Mouse (Mus musculus) midbrain, embryonic 16.5 days (tissue): Measurements from ENCODE around the gene Hivep3. TPM values are rescaled to one million over a fixed set of nuclear protein-coding genes. Genes with fewer than 3 reads are reported as not detected.

ENCODE experiments used
- ATAC-seq: fragments of 200-750 bp; cut with Nextera tagmentation; 2 replicates; pipeline ENCODE4 v1.8.0; 2017; ENCODE audit warnings: moderate TSS enrichment
- H3K27ac ChIP-seq: fragments of 300-500 bp; sonication (generic); 2 replicates; pipeline ENCODE4 v1.5.1; 2014; ENCODE audit warnings: mild to moderate bottlenecking, low read length, mixed read lengths
- H3K27me3 ChIP-seq: fragments of 300-500 bp; sonication (generic); 2 replicates; pipeline ENCODE4 v1.6.1; 2014; ENCODE audit warnings: low read depth, low read length, mixed read lengths; ENCODE audit not compliant: control insufficient read depth, insufficient read depth
- H3K36me3 ChIP-seq: fragments of 300-500 bp; sonication (generic); 2 replicates; pipeline ENCODE4 v1.6.1; 2014; ENCODE audit warnings: mild to moderate bottlenecking, low read length, moderate library complexity, mixed read lengths; ENCODE audit not compliant: control insufficient read depth, insufficient read depth
- H3K4me1 ChIP-seq: fragments of 300-500 bp; sonication (generic); 2 replicates; pipeline ENCODE4 v1.6.1; 2014; ENCODE audit warnings: mild to moderate bottlenecking, low read length, mixed read lengths; ENCODE audit not compliant: control insufficient read depth, insufficient read depth
- H3K4me2 ChIP-seq: fragments of 300-500 bp; sonication (generic); 2 replicates; pipeline ENCODE4 v1.6.1; 2014; ENCODE audit warnings: mild to moderate bottlenecking, low read length, mixed read lengths
- H3K4me3 ChIP-seq: fragments of 300-500 bp; sonication (generic); 2 replicates; pipeline ENCODE4 v1.5.1; 2014; ENCODE audit warnings: low read depth, mild to moderate bottlenecking, low read length, moderate library complexity, mixed read lengths
- H3K9ac ChIP-seq: fragments of 300-500 bp; sonication (generic); 2 replicates; pipeline ENCODE4 v1.6.1; 2014; ENCODE audit warnings: low read depth, low read length, mixed read lengths
- H3K9me3 ChIP-seq: fragments of 300-500 bp; sonication (generic); replicated peaks from 2 replicates; pipeline ENCODE4 v1.6.1; 2014; ENCODE audit warnings: mild to moderate bottlenecking, low read length, mixed read lengths; ENCODE audit not compliant: control insufficient read depth, poor library complexity, severe bottlenecking
- WGBS: fragments of 180-500 bp; shearing (Covaris S2); extraction: QIAGEN DNeasy Blood & Tissue Kit; methylation state at CpG from one replicate; pipeline ENCODE4 v1.1.7; 2014; 5-methylcytosine and 5-hydroxymethylcytosine counted together
- polyA plus RNA-seq: library from polyadenylated mRNA; unstranded; fragments of >200 nt; fragmentation: Nextera tagmentation; extraction: Ambion mirVana; gene quantifications from 2 replicates; pipeline ENCODE4 v1.2.1, GENCODE M21; 2015

The Hivep3 gene
- polyA plus RNA-seq, 1 experiment from 2014 or later = 20.2 TPM

GRCm38 (mm10) chr4:119897054-119897855 is 163.7 kb downstream of the Hivep3 start:
- Histone ChIP-seq H3K27me3 (no peaks in the 10 kb centered on the region), H3K36me3 (no peaks in the 10 kb centered on the region), H3K9ac (no peak overlapping the region), H3K27ac (no peak overlapping the region), H3K9me3 (no peaks in the 10 kb centered on the region), H3K4me1 (peaks cover 12% of the 10 kb centered on the region), H3K4me3 (no peak overlapping the region), H3K4me2 (no peak overlapping the region)
- 63% methylated on average over 6 of the region's 6 CpGs for WGBS
- ATAC-seq = no peak

GRCm38 (mm10) chr4:119901556-119902491 is 168.2 kb downstream of the Hivep3 start:
- Histone ChIP-seq H3K4me3 (no peak overlapping the region), H3K9me3 (no peaks in the 10 kb centered on the region), H3K4me2 (no peak overlapping the region), H3K4me1 (peaks cover 13% of the 10 kb centered on the region), H3K27ac (peak overlapping the region; percentile 38; the same call in 1 of the 2 replicates), H3K36me3 (no peaks in the 10 kb centered on the region), H3K27me3 (no peaks in the 10 kb centered on the region), H3K9ac (no peak overlapping the region)
- 51% methylated on average over 16 of the region's 16 CpGs for WGBS
- ATAC-seq = no peak

- no peak for ATAC-seq
- Histone ChIP-seq H3K9me3 (no peaks in the 10 kb centered on the region), H3K4me2 (no peak overlapping the region), H3K4me1 (peaks cover 13% of the 10 kb centered on the region), H3K4me3 (no peak overlapping the region), H3K36me3 (no peaks in the 10 kb centered on the region), H3K9ac (no peak overlapping the region), H3K27ac (no peak overlapping the region), H3K27me3 (no peaks in the 10 kb centered on the region)
Observed at GRCm38 (mm10) chr4:119903328-119903727, 169.7 kb downstream of the Hivep3 start.

- WGBS = 52% methylated on average over 1 of the region's 1 CpGs
- no peaks in the 10 kb centered on the region for H3K27me3 ChIP-seq
- H3K4me1 ChIP-seq = peaks cover 13% of the 10 kb centered on the region
- H3K4me2 ChIP-seq = no peak overlapping the region
- H3K27ac ChIP-seq = no peak overlapping the region
- no peak overlapping the region for H3K4me3 ChIP-seq
- ATAC-seq = no peak
- H3K9ac ChIP-seq = no peak overlapping the region
- no peaks in the 10 kb centered on the region for H3K9me3 ChIP-seq
- H3K36me3 ChIP-seq = no peaks in the 10 kb centered on the region
Observed at GRCm38 (mm10) chr4:119903806-119904205, 170.2 kb downstream of the Hivep3 start.

GRCm38 (mm10) chr4:119904296-119904695 is 170.7 kb downstream of the Hivep3 start:
- no peaks in the 10 kb centered on the region for H3K9me3 ChIP-seq
- 91% methylated on average over 4 of the region's 4 CpGs for WGBS
- no peak overlapping the region for H3K4me2 ChIP-seq
- no peak overlapping the region for H3K27ac ChIP-seq
- peaks cover 13% of the 10 kb centered on the region for H3K4me1 ChIP-seq
- no peak overlapping the region for H3K9ac ChIP-seq
- no peak overlapping the region for H3K4me3 ChIP-seq
- no peak for ATAC-seq
- H3K27me3 ChIP-seq = no peaks in the 10 kb centered on the region
- no peaks in the 10 kb centered on the region for H3K36me3 ChIP-seq

GRCm38 (mm10) chr4:119907106-119907505 is 173.5 kb downstream of the Hivep3 start:
- no peak for ATAC-seq
- H3K9me3 ChIP-seq = no peaks in the 10 kb centered on the region
- H3K4me3 ChIP-seq = no peak overlapping the region
- no peak overlapping the region for H3K9ac ChIP-seq
- H3K27ac ChIP-seq = no peak overlapping the region
- no peaks in the 10 kb centered on the region for H3K27me3 ChIP-seq
- WGBS = 92% methylated on average over 4 of the region's 4 CpGs
- H3K4me1 ChIP-seq = peaks cover 6% of the 10 kb centered on the region; the same call in 1 of the 2 replicates
- no peaks in the 10 kb centered on the region for H3K36me3 ChIP-seq
- no peak overlapping the region for H3K4me2 ChIP-seq

GRCm38 (mm10) chr4:119911071-119911904 is 177.7 kb downstream of the Hivep3 start:
- Histone ChIP-seq H3K4me3 (no peak overlapping the region), H3K9ac (no peak overlapping the region), H3K27ac (no peak overlapping the region), H3K4me1 (no peaks in the 10 kb centered on the region), H3K36me3 (no peaks in the 10 kb centered on the region), H3K4me2 (no peak overlapping the region), H3K9me3 (no peaks in the 10 kb centered on the region), H3K27me3 (no peaks in the 10 kb centered on the region)
- WGBS = 83% methylated on average over 13 of the region's 13 CpGs
- no peak for ATAC-seq

GRCm38 (mm10) chr4:119912216-119912615 is 178.6 kb downstream of the Hivep3 start:
- Histone ChIP-seq H3K4me1 (no peaks in the 10 kb centered on the region), H3K9ac (no peak overlapping the region), H3K9me3 (no peaks in the 10 kb centered on the region), H3K4me2 (no peak overlapping the region), H3K27me3 (no peaks in the 10 kb centered on the region), H3K27ac (no peak overlapping the region), H3K4me3 (no peak overlapping the region), H3K36me3 (no peaks in the 10 kb centered on the region)
- ATAC-seq = no peak
- 82% methylated on average over 2 of the region's 2 CpGs for WGBS
